Mouse (Mus musculus) stomach, embryonic 15.5 days (tissue): ENCODE results near the gene Gna15. TPM values are rescaled to one million over a fixed set of nuclear protein-coding genes. Genes with fewer than 3 reads are reported as not detected.
A peak's percentile ranks its signal among the peaks of the same experiment; 100 is the strongest.

Experiments used
- ATAC-seq: fragments of 200-750 bp; cut with Nextera tagmentation; 2 replicates; pipeline ENCODE4 v1.8.0; 2017; ENCODE audit warnings: low read depth, moderate number of reproducible peaks, moderate TSS enrichment; ENCODE audit not compliant: insufficient read depth, low FRiP score
- H3K27ac ChIP-seq: fragments of 300-500 bp; sonication (generic); 2 replicates; pipeline ENCODE4 v1.5.1; 2015; ENCODE audit warnings: mild to moderate bottlenecking, inconsistent platforms
- H3K27me3 ChIP-seq: fragments of 300-500 bp; sonication (generic); replicated peaks from 2 replicates; pipeline ENCODE4 v1.6.1; 2015; ENCODE audit warnings: inconsistent platforms
- H3K36me3 ChIP-seq: fragments of 300-500 bp; sonication (generic); 2 replicates; pipeline ENCODE4 v1.6.1; 2015; ENCODE audit warnings: inconsistent platforms
- H3K4me1 ChIP-seq: fragments of 300-500 bp; sonication (generic); 2 replicates; pipeline ENCODE4 v1.6.1; 2015; ENCODE audit warnings: inconsistent platforms
- H3K4me2 ChIP-seq: fragments of 300-500 bp; sonication (generic); 2 replicates; pipeline ENCODE4 v1.6.1; 2015; ENCODE audit warnings: mild to moderate bottlenecking, inconsistent platforms
- H3K4me3 ChIP-seq: fragments of 300-500 bp; sonication (generic); replicated peaks from 2 replicates; pipeline ENCODE4 v1.5.1; 2015; ENCODE audit warnings: inconsistent platforms
- H3K9ac ChIP-seq: fragments of 300-500 bp; sonication (generic); 2 replicates; pipeline ENCODE4 v1.6.1; 2015; ENCODE audit warnings: inconsistent platforms
- H3K9me3 ChIP-seq: fragments of 300-500 bp; sonication (generic); 2 replicates; pipeline ENCODE4 v1.6.1; 2016; ENCODE audit warnings: inconsistent platforms
- WGBS: fragments of 180-500 bp; shearing (Covaris S2); methylation state at CpG from one replicate; pipeline ENCODE4 v1.1.7; 2015; 5-methylcytosine and 5-hydroxymethylcytosine counted together
- polyA plus RNA-seq: library from polyadenylated mRNA; unstranded; fragments of >200 nt; fragmentation: Nextera tagmentation; extraction: Ambion mirVana; gene quantifications from 2 replicates; pipeline ENCODE4 v1.2.1, GENCODE M21; 2015

The Gna15 gene
- polyA plus RNA-seq, 1 experiment from 2014 or later: 5.8 TPM

- 0 out of 2 replicates have a peak overlapping the region, but pooled peaks have one; percentile 8 for H3K4me3 ChIP-seq
- no peak for ATAC-seq
Observed at GRCm38 (mm10) chr10:81498316-81499249, 25.4 kb downstream of the Gna15 start.

GRCm38 (mm10) chr10:81497401-81498270, 26.4 kb downstream of the Gna15 start:
- WGBS: 77% methylated on average over 17 of the region's 17 CpGs
- peaks cover 15% of the 10 kb centered on the region for H3K4me1 ChIP-seq
- H3K27me3 ChIP-seq: no peaks in the 10 kb centered on the region
- no peak overlapping the region for H3K27ac ChIP-seq
- H3K9me3 ChIP-seq: no peaks in the 10 kb centered on the region
- ATAC-seq: no peak
- peak overlapping the region; percentile 84 for H3K4me3 ChIP-seq
- peaks cover 7% of the 10 kb centered on the region for H3K36me3 ChIP-seq
- H3K4me2 ChIP-seq: peak overlapping the region; percentile 52
- H3K9ac ChIP-seq: no peak overlapping the region

More at GRCm38 (mm10) chr10:81498316-81499249, 25.4 kb downstream of the Gna15 start:
- Histone ChIP-seq H3K36me3 (no peaks in the 10 kb centered on the region), H3K27ac (no peak overlapping the region), H3K27me3 (no peaks in the 10 kb centered on the region), H3K4me2 (peak overlapping the region; percentile 12; the same call in 1 of the 2 replicates), H3K9me3 (no peaks in the 10 kb centered on the region), H3K9ac (no peak overlapping the region), H3K4me1 (peaks cover 15% of the 10 kb centered on the region)
- 80% methylated on average over 38 of the region's 38 CpGs for WGBS

- Histone ChIP-seq H3K9ac (no peak overlapping the region), H3K9me3 (no peaks in the 10 kb centered on the region), H3K36me3 (peaks cover 14% of the 10 kb centered on the region), H3K27me3 (no peaks in the 10 kb centered on the region), H3K4me2 (peak overlapping the region; percentile 52), H3K27ac (no peak overlapping the region), H3K4me3 (peak overlapping the region; percentile 84), H3K4me1 (peaks cover 15% of the 10 kb centered on the region)
- ATAC-seq: no peak
- WGBS: 27% methylated on average over 4 of the region's 4 CpGs
Observed at GRCm38 (mm10) chr10:81496969-81497368, 27.1 kb downstream of the Gna15 start.

GRCm38 (mm10) chr10:81496264-81496901, 27.6 kb downstream of the Gna15 start, which contains the start of gene Ncln:
Gene Ncln (minus strand): TSS chr10:81496392.
- H3K27ac ChIP-seq: peak within 1 kb of the TSS; percentile 72
- H3K4me3 ChIP-seq: peak within 1 kb of the TSS; percentile 84
- WGBS: under 1% methylated on average over 45 of the region's 45 CpGs
- peak within 1 kb of the TSS; percentile 92 for H3K4me2 ChIP-seq
- no peaks in the 10 kb centered on the region for H3K9me3 ChIP-seq
- no peaks in the 10 kb centered on the region for H3K27me3 ChIP-seq
- H3K4me1 ChIP-seq: peaks cover 15% of the 10 kb centered on the region
- peak; percentile 97 for ATAC-seq
- H3K9ac ChIP-seq: peak within 1 kb of the TSS; percentile 68
- H3K36me3 ChIP-seq: peaks cover 20% of the 10 kb centered on the region

GRCm38 (mm10) chr10:81495616-81496263, 28.3 kb downstream of the Gna15 start:
- H3K4me2 ChIP-seq: peak overlapping the region; percentile 92
- H3K4me1 ChIP-seq: peaks cover 15% of the 10 kb centered on the region
- peak; percentile 12 for ATAC-seq
- H3K9ac ChIP-seq: peak overlapping the region; percentile 68
- H3K27ac ChIP-seq: peak overlapping the region; percentile 21; the same call in 1 of the 2 replicates
- peak overlapping the region; percentile 84 for H3K4me3 ChIP-seq
- no peaks in the 10 kb centered on the region for H3K27me3 ChIP-seq
- H3K9me3 ChIP-seq: no peaks in the 10 kb centered on the region
- WGBS: under 1% methylated on average over 39 of the region's 41 CpGs
- peaks cover 26% of the 10 kb centered on the region for H3K36me3 ChIP-seq

GRCm38 (mm10) chr10:81495151-81495550, 28.9 kb downstream of the Gna15 start:
- no peak overlapping the region for H3K27ac ChIP-seq
- H3K4me1 ChIP-seq: peaks cover 15% of the 10 kb centered on the region
- no peaks in the 10 kb centered on the region for H3K27me3 ChIP-seq
- H3K9ac ChIP-seq: peak overlapping the region; percentile 68
- peak overlapping the region; percentile 92 for H3K4me2 ChIP-seq
- peaks cover 31% of the 10 kb centered on the region for H3K36me3 ChIP-seq
- no peaks in the 10 kb centered on the region for H3K9me3 ChIP-seq
- peak overlapping the region; percentile 84 for H3K4me3 ChIP-seq
- no peak for ATAC-seq
- WGBS: 64% methylated on average over 6 of the region's 6 CpGs

GRCm38 (mm10) chr10:81494260-81495041, 29.6 kb downstream of the Gna15 start:
- Histone ChIP-seq H3K27ac (no peak overlapping the region), H3K4me3 (peak overlapping the region; percentile 84; the same call in 1 of the 2 replicates), H3K4me2 (peak overlapping the region; percentile 92), H3K9ac (no peak overlapping the region), H3K9me3 (no peaks in the 10 kb centered on the region), H3K27me3 (no peaks in the 10 kb centered on the region), H3K36me3 (peaks cover 38% of the 10 kb centered on the region), H3K4me1 (peaks cover 15% of the 10 kb centered on the region)
- 83% methylated on average over 11 of the region's 11 CpGs for WGBS
- ATAC-seq: no peak

- no peak overlapping the region for H3K9ac ChIP-seq
Observed at GRCm38 (mm10) chr10:81493601-81494220, 30.3 kb downstream of the Gna15 start.

GRCm38 (mm10) chr10:81492606-81493240, 31.3 kb downstream of the Gna15 start:
- ATAC-seq: no peak
- no peaks in the 10 kb centered on the region for H3K9me3 ChIP-seq
- peaks cover 49% of the 10 kb centered on the region for H3K36me3 ChIP-seq

More at GRCm38 (mm10) chr10:81493601-81494220, 30.3 kb downstream of the Gna15 start:
- H3K4me2 ChIP-seq: no peak overlapping the region
- H3K36me3 ChIP-seq: peaks cover 43% of the 10 kb centered on the region
- 79% methylated on average over 8 of the region's 8 CpGs for WGBS
- H3K27ac ChIP-seq: no peak overlapping the region
- H3K4me3 ChIP-seq: no peak overlapping the region
- H3K27me3 ChIP-seq: no peaks in the 10 kb centered on the region
- ATAC-seq: no peak
- no peaks in the 10 kb centered on the region for H3K9me3 ChIP-seq
- H3K4me1 ChIP-seq: peaks cover 15% of the 10 kb centered on the region

GRCm38 (mm10) chr10:81491018-81491417, 33.0 kb downstream of the Gna15 start:
- Histone ChIP-seq H3K4me1 (peaks cover 15% of the 10 kb centered on the region), H3K9ac (no peak overlapping the region), H3K4me3 (no peak overlapping the region), H3K36me3 (peaks cover 57% of the 10 kb centered on the region), H3K9me3 (no peaks in the 10 kb centered on the region), H3K4me2 (no peak overlapping the region), H3K27me3 (no peaks in the 10 kb centered on the region), H3K27ac (no peak overlapping the region)
- 93% methylated on average over 9 of the region's 9 CpGs for WGBS
- no peak for ATAC-seq

More at GRCm38 (mm10) chr10:81492606-81493240, 31.3 kb downstream of the Gna15 start:
- WGBS: 89% methylated on average over 11 of the region's 11 CpGs
- no peak overlapping the region for H3K4me2 ChIP-seq
- H3K4me1 ChIP-seq: peaks cover 15% of the 10 kb centered on the region
- H3K27ac ChIP-seq: no peak overlapping the region
- no peaks in the 10 kb centered on the region for H3K27me3 ChIP-seq
- no peak overlapping the region for H3K4me3 ChIP-seq
- H3K9ac ChIP-seq: no peak overlapping the region
